Mouse (Mus musculus) adrenal gland, adult (tissue): ENCODE data around the gene Camk2d.

Experiments
- DNase-seq, 2 experiments: peaks; one replicate each; pipeline ENCODE4 v3.0.0; 2022 to 2023; ENCODE audit warnings: low spot score in 1 of 2; ENCODE audit not compliant: inconsistent age in 2 of 2

Gene Camk2d

DNA sequence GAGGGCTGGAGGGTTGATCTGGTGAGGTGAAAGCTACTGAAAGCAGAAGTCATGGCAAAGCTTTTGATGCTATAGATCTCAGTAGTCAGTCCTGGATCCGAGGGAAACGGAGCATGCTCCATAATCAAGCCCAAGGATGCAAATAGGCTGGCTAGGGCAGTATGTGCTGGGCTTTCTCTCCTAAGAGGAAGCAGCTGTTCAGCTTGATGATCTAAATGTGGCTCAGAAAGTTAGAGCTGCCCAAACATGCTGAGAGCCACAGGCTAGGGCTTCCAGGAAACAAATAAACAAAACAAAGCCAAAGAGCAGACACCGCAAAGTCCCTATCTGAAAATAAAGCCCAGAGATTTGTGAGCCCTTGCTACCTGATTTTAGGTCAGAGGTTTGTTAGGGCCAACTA is 201.7 kb downstream of the Camk2d start:
- DNase-seq = no peak

DNA sequence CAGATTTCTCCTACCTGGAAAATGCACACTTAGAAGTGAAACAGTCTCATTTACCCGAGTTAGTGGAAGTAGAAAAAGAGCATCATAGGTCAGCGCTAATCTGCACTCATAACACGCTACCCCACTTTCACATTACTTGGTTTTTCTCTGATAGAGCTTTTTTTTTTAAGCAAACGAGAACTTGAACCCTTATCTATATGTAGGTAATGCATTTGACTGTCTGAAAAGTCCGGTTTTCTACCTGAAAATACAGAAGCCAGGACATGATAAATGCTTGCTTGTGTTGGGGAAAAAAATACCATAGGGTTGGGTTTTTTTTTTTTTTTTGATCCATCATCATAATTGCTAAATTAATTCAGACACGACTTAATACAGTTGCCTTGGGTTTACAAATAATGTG is 206.9 kb downstream of the Camk2d start:
- DNase-seq = no peak

DNA sequence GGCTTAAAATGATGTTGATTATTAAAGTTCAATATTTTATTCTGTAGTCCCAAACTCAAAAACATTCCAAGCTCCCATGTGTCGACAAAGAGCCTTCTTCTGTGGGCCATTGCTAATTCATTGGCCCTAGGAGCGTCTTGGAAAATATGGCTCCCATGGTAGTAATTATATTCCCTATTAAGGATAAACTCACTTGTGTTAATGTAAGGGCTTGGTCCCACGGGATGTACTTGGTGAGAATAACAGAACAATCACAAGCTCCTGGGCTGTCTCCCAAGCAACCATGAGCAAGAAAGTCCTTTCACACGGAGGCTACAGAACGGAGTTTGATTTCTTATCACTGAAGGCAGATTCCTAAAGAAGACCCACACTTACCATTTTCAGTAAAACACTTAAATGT is 208.9 kb downstream of the Camk2d start:
- DNase-seq = no peak

DNA sequence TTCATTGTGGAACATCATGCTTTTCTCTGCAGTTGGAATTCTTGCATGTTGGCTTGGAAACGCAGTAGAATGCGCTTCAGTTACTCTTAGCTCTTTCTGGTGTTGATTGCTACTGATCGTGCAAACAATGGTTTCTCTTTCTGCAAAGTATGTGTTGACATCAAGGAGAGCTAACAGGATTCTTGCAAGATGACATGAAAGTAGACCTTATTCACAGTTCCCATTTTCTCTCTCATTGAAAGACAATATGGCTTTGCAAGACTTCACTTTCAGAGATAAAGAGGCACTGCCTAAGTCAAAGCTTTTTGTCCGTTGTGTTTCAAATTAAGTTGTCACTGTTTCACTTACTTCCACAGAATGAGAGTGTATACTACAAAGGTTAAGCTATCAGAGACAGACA is 210.0 kb downstream of the Camk2d start:
- DNase-seq = no peak

DNA sequence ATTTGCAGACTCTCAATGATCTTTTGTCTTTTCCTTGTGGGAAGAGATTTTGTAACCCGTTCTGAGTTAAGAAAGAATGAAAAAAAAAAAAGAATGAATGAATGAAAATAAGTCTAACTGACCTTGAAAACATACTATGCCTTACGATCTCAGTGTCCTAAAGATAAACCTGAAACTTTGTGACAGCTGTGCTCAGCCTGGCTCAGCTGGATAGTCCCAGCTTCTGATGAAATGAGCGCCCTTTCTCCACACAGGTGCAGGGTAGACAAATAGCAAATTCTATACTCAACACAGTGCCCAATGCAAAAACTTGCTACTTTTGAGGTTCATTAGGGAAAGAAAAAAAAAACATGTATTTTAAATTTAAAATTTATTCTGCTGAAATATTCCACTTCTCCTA is 213.8 kb downstream of the Camk2d start:
- no peak for DNase-seq

DNA sequence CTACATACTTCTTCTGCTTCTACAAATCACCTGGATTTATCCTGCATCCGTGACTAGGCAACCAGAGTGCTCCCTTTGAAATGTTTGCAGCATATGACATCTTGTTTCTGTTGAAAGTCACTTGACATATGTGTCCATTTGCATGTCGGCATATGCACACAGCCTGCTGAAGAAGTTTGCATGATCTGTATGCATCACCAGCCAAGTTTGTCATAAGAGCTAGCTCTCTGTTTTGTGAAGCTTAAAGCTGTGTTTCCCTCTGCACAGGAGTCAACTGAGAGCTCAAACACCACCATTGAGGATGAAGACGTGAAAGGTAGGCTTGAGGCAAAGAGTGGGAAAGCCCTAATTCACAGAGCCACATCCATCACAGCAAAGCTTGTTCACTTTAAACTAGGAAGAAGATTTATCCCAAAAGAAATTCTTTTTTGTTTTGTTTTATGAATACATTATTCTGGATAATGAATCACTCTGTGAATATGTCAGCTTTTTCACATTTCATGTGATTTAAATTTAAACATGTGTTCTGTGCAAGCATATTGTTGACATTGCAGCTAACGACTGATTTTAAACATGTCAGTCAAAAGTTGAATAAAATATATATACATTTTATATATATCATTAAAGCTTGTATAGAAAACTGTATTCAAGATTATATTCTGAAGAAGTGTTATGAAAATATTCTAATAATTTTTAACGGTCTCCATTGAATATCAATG is 214.4 kb downstream of the Camk2d start:
- DNase-seq = no peak

DNA sequence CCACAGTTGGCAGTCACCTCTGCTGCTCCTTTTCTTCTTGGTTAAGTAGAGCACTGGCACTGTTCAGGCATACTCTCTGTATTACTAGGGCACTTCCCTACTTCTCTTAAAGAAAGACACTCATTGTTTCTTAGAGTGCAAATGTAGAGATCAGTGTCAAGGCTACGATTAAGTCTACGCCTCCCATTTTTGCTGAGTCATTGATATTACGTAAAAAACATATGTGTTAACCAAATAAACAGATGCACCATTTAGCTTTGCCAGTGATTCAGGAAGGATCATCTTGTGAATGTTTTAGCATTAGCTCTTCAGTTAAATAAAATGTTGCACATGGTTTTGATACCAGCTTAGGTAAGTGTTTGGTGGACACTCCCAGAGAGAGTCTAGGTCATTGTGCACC is 215.5 kb downstream of the Camk2d start:
- DNase-seq = no peak

DNA sequence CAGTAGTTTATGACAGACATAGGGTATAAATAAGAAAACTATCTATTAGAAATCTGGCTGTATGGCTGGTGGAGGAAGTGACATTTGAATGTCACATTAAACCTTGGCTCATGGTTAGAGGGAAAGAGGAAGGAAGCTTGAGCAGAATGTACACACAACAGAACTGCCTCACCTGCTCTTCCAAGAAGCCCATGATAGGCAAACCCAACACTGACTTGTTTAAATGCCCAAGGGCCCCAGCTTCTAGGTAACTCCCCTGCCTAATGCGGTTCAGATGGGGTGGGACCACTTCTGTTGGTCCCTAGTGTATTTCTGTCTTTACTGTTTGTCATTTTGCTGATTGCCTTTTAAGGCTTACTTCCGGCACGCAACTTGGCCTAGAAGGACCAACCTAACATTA is 226.3 kb downstream of the Camk2d start:
- no peak for DNase-seq

DNA sequence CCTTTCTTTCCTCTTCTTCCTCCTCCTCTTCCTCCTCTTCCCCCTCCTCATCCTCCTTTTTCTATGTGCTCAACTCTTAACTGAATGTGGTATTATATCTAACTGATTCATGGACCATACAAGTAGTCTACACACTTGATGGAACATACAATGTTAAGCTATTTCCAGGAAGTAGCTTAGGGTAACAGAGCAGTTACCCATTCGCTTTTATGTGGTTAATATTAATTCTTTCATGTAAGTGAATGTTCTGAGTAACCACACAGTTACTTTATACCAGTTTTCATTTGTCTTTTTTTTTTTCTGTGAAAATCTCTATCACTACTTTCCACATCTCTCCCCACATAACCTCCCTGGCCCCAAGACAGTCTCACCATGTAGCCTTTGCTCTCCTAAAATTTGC is 228.8 kb downstream of the Camk2d start:
- no peak for DNase-seq

DNA sequence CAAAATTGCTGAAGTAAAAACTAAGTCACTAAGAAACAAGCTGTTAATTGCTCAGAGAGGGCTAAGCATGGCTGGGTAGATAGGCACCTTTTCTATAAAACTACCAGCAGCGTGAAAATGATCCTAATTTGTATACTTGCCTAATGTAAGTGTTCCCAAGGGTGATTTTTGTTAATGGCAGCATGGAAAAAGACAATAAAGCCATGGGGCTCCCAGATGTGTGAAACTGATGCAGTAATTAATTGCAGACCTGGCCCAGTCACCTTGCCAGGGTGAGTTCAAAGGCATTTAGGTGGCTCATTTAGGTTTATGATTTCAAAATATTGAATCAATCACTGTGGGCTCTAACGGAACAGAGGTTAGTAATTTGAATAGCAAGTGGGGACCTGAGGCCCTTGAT is 230.1 kb downstream of the Camk2d start:
- DNase-seq = no peak

DNA sequence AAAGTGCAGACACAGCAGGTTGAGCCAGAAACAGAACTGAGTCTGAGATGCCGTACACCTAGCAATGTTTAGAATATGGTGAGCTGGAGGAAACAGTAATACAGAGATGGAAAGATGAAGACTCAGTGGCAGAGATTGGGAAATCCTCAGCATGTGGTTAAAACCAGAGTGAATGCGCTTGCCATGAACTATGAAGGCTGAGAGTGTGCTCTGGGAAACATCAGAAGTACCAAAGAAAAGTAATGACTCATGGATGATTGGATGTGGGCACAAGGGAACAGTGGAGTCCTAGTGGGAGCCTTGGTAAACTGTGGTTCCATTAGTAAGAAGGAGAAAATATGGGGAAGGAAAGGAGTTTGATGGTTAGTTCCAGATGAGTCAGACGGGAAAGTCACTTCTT is 231.8 kb downstream of the Camk2d start:
- no peak for DNase-seq

DNA sequence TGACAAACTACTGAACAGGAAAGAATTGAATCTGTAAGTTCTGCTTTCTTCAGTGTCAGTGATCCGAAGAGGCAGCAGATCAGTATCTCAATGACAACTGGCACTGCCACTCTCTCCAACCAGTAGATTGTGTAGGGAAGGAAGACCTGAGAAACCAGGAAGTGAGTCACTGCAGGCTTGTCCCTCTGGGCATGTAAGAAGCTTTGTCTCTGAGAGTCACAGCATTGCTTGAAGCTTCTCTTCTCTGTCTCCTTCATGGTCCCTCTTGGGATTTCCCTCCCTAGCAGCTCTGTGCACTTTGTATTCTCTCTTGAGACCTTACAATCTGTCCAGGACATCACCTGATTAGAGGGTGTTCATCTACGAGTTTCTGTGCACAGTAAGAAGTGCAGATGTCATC is 233.7 kb downstream of the Camk2d start:
- no peak for DNase-seq

DNA sequence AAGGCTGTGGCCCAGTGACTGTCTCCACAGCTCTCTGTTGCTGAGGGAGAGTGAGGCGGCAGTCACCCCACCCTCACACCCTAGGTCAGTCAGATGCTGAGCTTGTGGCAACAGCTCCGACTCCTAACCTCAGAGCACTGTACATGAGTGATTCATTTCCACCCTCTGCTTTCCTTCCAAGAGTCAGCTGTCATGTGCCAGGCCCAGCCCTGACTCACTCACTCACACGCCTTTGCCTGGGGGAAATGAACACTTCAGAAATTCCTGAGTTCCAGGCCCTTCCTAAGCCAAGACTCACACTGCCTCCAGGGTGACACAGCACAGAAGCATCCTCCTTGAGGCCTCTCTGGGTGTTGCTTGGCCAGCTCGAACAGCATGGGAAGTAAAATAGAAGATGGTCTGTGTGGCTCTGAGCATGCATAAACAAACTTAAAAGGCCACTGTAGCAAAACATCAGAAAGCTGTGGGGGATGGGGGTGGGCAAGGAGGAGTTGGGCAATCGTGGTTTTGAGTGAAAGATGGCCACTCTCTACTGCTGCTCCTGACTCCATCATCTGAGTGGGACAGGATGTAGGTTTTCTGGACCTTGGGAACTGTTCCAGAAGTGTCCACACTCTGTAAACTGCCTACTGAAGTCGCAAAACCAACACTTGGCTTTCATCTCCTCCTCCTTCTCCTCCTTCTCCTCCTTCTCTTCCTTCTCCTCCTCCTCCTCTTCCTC is 235.5 kb downstream of the Camk2d start:
- DNase-seq = peak; percentile 77 to 81

DNA sequence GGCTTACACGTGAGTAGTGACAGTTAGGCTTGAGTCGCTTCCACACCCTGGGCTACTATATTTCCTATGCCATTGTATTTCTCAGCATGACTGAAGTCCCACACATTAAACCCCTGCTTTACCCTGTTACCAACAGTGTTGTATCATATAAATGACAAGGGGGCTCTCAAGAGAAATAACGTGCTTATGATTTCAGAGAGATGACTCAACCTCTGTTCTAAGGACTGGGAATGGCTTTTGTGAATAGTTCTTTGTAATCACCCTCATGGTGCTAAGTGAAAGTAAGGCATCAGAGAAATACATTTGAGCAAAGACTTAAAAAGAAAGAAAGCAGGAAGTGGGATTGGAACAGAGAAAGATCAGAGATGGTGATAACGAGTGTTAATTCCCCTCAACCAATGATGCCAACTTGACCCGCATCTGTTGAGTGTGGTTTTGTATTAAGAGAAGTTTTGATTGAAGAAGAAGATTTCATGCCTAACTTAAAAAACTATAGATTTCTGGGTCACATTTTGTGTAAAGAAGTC is 238.6 kb downstream of the Camk2d start:
- no peak for DNase-seq

DNA sequence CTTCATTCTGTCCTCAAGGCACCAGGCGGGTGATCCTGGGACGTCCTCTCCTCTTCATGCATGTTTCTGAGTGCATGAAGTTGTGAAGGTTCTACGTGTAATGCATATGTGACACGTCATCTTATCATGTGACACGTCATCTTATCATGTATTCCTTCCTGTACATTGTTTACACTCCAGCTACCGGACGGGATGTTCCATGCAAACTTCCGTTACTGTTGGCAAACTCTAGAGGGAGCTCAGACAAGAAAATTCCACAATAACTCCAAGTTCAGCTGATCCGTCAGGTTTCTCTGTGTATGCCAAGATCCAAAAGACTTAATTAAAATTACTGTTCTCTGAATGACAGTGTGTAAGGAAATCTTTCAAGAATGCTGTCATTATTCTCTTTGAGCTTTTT is 246.7 kb downstream of the Camk2d start:
- DNase-seq = no peak

DNA sequence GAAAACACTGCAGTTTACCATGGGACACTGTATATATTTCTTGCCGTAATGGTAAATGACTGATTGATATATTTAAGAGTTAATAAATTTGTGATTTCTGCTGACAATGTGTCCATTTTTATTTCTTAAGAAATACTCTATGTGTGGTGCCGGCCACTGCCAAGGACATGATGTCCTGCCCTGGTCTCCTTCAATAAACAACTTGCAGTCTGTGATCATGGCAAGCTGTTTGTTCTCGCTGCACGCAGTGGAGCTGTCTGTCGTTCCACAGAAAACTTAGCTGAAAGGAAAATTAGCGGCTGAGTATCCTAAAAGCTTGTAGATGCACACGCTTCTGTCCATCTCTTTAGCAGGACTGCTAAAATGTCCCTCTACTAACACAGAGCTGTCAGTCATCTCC is 248.7 kb downstream of the Camk2d start:
- DNase-seq = no peak

DNA sequence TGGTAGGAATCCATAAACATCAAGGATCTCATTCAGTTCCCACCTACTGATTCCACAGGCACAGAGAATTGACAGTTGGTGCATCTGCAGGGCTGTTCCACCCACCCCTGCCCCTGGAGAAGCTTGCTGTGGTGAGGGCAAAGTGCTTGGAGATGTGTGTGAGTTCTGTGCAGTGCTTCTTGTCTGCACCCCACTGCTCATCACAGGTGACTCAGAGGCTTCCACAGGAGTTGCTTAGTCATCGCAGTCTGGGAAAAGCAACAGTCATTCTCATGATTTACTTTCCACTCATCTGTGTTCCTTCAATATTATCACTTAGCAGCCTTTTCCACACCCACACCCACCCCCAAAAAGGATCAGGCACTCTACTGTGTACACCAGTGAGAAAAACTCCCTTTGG is 252.0 kb downstream of the Camk2d start:
- peak; percentile 19 to 54 for DNase-seq

DNA sequence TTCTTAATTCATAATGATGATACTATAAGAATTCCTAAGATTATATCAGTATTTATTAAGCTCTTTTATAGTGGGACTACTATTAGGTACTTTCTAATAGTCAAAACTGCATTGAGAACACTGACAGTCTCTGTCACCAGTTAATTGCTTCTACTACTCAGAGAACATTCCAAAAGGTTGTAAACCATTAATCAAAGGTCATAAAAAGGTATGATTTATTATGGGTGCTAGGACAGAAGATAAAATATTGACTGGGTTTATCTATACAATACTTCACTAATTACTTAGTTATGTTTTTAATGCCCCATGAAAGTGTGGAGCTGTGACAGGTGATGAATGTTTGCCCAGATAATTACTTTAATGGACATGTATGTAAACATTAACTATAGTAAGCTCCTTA is 264.3 kb downstream of the Camk2d start:
- DNase-seq = no peak

DNA sequence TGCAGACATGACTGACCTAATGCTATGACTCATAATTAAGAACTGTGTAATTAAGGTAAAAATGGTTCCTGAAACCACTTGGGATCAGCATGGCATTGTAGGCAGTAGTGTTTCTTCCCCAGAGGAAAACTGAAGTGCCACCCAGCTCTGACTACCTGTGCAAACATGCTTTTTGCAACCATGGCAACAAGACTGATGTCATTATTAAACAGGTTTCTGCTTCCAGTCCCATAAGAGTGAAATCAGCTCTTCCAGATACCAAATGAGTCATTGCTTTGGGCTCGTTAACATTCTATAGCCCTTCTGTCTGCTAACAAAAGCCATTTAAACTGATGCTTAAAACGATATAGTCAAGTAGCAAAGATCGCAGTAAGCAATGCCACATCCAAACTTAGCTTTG is 273.5 kb downstream of the Camk2d start:
- DNase-seq = no peak

DNA sequence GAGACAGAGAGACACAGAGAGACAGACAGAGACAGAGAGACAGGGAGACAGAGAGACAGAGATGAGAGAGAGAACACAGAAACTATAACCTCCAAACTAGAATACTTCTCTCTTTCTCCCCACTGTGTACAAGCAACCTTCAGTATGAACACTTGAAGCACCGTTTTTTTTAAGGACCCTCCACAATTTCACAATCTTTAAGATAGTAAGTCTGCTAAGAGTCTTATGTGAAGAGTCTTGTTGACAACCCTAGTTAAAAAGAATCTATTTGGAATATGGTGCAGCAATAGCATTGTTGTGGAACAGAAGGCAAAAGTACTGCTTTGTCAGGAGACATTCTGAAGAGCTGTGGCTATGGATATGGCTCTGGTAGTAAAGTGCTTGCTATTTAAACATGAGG is 274.6 kb downstream of the Camk2d start:
- no peak for DNase-seq

DNA sequence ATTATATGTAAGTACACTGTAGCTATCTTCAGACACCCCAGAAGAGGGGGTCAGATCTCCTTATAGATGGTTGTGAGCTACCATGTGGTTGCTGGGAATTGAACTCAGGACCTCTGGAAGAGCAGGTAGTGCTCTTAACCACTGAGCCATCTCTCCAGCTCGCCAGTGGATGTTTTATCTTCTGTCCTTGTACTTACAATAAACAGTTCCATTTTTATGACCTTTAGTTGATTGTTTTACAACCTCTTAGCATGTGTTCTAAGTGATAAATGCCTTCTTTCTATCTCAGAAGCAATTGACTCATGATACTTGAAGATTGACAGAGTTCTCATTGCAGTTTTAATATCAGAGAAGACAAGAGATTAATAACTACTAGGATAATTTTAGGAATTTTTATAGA is 282.1 kb downstream of the Camk2d start:
- no peak for DNase-seq

DNA sequence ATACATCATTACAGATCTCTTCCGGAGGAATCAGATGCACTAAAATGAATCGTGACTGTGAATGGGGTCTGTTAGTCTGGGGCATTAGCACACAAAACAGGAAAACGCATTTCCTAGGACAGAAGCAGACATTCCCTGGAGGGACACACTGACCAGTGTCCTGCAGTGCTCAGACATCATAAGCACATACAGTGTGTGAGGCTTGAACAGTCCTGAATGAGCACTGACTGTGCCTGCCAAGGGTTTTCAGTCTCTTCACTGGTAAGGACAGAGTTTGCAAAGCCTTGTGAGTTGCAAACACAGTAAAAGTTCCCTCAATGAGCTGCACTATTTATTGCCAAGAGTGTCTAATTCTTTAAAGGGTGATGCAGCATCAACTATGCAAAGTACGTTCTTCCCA is 290.0 kb downstream of the Camk2d start:
- DNase-seq = no peak

DNA sequence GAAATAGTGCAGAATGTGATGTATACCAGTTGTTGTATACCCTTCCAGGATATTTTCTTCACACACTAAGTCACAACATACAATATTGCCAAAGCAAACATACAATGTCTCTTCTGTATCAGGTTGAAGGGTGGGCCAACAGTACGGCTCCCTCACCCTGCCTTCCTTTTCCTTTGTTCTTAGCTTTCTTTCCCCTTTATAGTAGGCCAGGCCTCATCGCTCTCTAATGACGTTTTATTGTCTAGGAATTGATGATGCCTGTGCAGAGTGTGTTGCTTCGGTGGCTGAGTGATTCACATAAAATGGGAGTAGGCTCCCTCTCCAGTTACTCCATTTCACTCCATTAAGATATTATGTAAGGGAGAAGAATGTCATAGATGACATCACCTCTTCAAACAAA is 290.5 kb downstream of the Camk2d start:
- DNase-seq = no peak
